Mouse (Mus musculus) retina, adult 2 months (tissue): ENCODE measurements around the gene Aamdc.

ENCODE experiments used
- DNase-seq: peaks from one replicate; pipeline ENCODE4 v3.0.0-alpha.2; 2012; ENCODE audit warnings: low read depth, low spot score

The Aamdc gene

GRCm38 (mm10) chr7:97514786-97515185 is 64.5 kb downstream of the Aamdc start:
- DNase-seq = no peak

- DNase-seq = no peak
Observed at GRCm38 (mm10) chr7:97500555-97501209, 78.6 kb downstream of the Aamdc start.
